Mouse (Mus musculus) adrenal gland, postnatal 36 days (tissue): ENCODE data around the gene Robo1. TPM values are rescaled to one million over a fixed set of nuclear protein-coding genes. Genes with fewer than 3 reads are reported as not detected.
A peak's percentile ranks its signal among the peaks of the same experiment; 100 is the strongest.

Experiments
- DNase-seq, 2 experiments: peaks; one replicate each; pipeline ENCODE4 v3.0.0; 2021; ENCODE audit warnings: mixed read lengths in 1 of 2
- total RNA-seq, 2 experiments: library from RNA; stranded (reverse); gene quantifications; 2 replicates each; pipeline ENCODE4 v1.2.3; 2021

The Robo1 gene
- total RNA-seq, 2 experiments from 2014 or later = 144 to 167 TPM

GRCm38 (mm10) chr16:72603487-72604206 lies 295.5 kb downstream of the Robo1 start:
- no peak for DNase-seq

DNA sequence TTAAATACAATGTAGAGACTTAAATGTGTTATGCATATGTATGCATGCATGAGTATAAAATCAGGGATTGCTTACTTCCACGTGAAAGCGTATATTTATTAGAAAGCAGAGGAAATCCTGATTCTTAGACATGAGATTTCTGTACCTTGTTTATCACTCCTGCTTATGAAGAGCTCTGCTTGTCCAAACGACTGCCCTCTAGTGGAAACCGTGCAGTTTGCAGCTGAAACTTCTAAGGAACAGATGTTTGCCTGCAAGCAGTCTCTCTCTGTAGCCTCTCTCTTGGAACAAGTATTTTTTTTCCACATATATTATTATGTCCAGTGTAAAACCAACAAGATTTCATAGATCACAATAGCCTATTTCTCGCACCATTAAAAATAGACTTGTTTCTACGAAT lies 297.0 kb downstream of the Robo1 start:
- peak; percentile 70 to 75 for DNase-seq

GRCm38 (mm10) chr16:72610661-72611112 lies 302.6 kb downstream of the Robo1 start:
- DNase-seq = peak in 1 of 2 experiments; percentile 29

GRCm38 (mm10) chr16:72614898-72615297 lies 306.8 kb downstream of the Robo1 start:
- DNase-seq = no peak

DNA sequence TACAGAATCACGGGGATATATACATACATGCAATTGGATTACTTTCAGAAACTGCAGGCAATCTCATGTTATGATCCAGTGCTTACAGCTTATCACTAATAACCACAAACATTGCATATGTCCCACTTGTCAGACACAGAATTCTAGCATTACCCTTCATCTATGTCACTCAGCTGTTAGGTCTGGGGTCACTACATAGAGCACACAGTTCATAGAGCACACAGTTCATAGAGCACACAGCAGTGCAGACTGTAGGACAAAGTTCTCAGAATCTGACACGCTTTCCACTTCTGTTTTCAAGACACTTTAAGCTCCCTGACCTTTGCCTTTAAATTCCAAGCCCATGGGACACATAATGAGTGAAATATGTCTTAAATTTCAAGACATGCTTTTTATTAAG lies 307.3 kb downstream of the Robo1 start:
- DNase-seq = no peak

GRCm38 (mm10) chr16:72622371-72622770 lies 314.3 kb downstream of the Robo1 start:
- no peak for DNase-seq

GRCm38 (mm10) chr16:72622868-72623267 lies 314.8 kb downstream of the Robo1 start:
- DNase-seq = no peak

GRCm38 (mm10) chr16:72633846-72634245 lies 325.7 kb downstream of the Robo1 start:
- DNase-seq = no peak

DNA sequence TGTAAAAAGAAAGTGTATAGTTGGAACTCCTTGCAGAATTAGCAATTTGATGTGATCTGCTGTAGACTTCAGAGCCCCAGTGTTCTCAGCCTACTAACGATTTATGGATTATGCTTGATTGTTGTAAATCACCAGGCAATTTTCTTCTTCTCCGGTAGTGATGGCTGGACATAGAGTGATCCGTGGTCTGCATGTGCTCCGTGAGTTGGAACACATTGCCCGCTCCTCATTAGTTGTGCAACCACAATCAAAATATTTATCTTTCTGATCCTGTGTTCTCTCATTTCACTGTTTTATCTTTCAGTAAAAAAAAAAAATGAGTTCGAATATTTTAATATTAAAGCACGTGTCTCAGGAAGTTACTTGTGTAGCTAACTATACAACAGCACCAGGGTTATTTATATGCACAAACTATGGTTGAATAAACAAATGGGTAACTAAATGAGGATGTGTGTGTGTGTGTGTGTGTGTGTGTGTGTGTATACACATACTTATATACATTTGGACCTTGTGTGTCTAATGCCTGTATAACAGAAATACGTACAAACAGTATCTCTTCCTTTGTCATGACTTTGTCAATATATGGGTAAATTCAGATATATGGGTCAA lies 331.3 kb downstream of the Robo1 start:
- DNase-seq = no peak

GRCm38 (mm10) chr16:72640932-72641811 lies 333.1 kb downstream of the Robo1 start:
- no peak for DNase-seq

- no peak for DNase-seq
Observed at GRCm38 (mm10) chr16:72645890-72646289, 337.8 kb downstream of the Robo1 start.

GRCm38 (mm10) chr16:72649314-72649713 lies 341.2 kb downstream of the Robo1 start:
- peak; percentile 55 to 70 for DNase-seq

GRCm38 (mm10) chr16:72655411-72655810 lies 347.3 kb downstream of the Robo1 start:
- DNase-seq = no peak

DNA sequence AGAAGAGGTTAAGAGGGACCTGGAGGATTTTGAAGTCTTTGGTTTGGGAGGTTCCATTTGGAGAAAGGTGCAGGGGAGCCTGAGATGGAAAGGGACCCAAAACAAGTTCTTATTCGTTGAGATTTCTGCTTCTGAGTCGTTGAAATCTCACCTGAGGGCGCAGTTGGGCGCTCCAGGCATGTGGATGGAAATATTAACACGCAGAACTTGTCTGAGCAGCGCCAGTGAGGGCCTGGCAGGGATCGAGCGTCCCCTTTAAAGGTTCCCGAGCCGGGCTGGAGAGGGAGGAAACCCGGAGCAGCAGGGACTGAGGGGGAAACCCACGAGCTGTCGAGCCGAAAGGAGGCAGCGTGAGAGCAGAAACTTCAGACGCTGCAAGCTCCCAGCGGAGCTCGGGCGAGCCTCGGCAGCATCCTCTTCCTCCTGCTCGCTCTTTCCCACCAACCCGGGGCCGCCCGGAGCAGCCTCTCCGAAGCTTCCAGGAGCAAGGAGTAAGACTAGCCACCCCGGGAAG lies 354.8 kb downstream of the Robo1 start:
- DNase-seq = peak; percentile 82 to 83

DNA sequence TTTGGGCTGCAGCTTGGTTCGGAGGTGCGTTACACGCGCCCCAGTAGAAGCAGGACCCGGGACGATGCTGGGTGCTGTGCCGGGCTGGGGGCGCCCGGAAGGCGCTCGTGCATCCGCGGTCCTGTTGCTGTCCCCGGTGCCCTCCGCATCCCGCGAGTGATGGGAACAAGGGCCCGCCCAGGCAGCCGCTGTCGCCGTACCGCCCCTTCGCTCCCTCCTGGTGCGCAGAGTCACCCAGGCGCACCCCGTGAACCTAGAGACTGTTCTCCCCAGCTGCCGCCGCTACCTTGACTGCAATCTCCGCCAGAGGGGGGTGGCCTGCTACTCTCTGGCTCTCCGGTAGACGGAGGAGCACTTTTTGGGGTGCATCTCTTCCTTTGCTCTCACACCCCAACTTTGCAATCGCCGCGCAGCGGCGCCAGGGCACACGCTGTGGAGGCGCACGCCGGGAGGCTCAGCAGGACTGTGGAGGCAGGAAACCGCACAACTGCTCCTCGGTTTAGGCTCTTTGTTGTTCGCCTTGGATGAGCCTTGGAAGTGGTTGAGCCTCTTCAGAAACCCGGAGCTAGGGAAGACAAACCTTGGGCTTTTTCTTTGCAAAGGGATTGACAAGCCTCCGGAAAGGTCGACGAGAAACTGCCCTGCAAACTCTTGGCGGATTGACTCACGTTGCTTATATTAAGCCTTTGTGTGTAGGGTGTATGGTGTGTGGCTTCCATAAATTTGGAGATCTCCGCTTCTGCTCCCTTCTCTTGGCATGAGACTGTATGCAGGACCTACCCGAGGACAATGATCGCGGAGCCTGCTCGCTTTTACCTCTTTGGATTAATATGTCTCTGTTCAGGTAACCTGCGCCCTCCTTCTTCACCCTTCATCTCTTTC lies 355.5 kb downstream of the Robo1 start:
- DNase-seq = peak; percentile 79 to 80

DNA sequence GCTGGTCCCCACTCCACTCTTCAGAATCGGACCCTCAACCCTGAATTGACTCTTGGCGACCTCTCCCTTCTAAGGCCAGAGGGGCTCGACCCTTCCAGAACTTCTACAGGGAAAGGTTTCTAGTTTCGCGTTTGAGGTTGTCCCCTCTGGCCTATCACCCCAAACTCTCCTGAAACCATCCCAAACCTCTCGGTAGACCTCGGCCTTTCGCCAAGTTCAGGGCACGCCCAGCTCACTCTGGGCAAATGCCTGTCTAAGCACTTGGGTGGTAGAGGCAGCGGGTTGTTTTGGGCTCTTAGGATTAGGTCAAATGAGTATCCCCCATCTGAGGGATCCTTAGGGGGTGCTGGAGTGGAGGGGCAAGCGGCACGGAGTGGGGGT lies 356.1 kb downstream of the Robo1 start:
- DNase-seq = peak; percentile 63 to 67

GRCm38 (mm10) chr16:72664806-72665205 lies 356.7 kb downstream of the Robo1 start:
- no peak for DNase-seq

DNA sequence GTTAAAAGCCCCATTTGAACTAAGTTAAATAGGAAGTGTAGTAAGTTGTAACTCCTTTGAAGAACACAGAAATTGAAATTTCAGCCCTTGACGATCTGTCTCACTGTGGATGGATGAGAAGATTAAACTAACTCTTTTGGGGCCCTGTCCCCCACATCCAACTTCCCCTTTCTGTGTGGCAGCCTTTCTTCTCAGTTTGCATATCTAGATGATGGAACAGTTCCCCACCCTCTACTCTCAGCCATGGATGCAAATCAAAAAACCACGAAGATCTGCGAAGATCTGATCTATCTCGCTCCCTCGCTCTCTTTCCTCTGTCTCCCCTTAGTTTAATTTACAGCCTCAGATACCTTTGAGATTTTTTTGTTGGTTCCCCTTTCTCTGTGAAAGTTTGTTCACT lies 357.3 kb downstream of the Robo1 start:
- DNase-seq = no peak

DNA sequence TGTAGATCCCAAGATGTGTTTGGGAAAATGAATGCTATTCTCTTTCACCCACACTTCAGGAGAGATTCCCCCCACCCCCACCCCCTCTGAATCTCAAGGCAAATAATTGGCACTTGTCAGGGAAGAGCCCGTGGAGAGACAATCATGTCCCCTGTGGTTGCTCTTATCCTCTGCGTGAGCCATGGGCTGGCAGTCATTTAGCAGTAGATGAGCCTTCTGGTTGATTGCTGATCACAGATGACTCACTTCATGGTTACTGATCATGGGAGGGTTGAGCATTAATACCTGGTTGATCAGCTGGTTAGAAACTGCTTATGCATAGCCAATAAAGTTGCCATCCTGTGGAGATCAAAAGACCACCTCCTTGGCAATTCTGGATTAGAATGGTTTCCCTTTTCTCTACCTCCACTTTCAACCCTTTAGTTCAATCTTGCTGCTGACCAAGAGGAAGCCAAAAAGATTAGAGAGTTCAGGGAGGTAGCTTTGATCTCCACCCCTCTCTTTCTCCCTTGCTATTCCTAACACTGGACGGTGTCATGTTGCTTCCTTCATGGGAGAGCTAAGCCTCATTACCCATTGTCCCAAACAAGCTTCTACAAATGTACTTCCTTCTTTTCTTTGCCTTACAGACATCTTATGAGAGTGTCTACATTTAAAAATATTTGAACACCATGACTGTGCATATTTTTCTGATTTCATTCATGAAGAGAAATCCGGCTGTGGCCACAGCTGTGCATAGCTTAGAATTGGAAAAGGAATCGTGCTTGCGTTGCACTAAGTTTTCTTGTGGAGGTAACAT lies 362.3 kb downstream of the Robo1 start:
- no peak for DNase-seq

- DNase-seq = no peak
Observed at GRCm38 (mm10) chr16:72677234-72677633, 369.1 kb downstream of the Robo1 start.

DNA sequence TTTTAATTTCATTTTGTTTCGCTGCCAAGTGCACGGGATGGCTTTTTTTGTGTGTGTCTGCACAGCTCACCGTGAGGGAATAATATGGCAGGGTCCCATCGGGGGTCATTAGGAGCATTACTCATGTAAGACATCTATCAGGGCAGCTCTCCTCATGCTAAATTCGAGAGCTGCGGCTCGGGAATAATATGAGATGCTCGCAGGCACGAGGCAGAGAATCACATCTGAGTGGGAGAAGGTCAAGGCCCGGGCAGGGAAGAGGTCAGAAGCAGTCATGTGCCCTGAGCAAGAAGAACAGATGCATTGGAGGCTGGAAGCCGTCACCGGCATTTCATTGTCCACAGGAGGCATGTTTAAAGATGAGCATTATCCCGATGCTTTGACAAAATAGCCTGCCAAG lies 370.3 kb downstream of the Robo1 start:
- peak; percentile 46 to 53 for DNase-seq
